Mouse (Mus musculus) olfactory bulb, adult 2 months (tissue): ENCODE data around the gene Ffar3. TPM values are rescaled to one million over a fixed set of nuclear protein-coding genes. Genes with fewer than 3 reads are reported as not detected.
"Not testable (repeated sequence)": the region's sequence is repeated elsewhere in the genome, so short reads cannot be mapped to it uniquely, and the experiment has no call there.

Source experiments
- H3K27ac ChIP-seq: fragments of 200-500 bp; 2 replicates; pipeline ENCODE4 v1.5.1; 2012; ENCODE audit warnings: low read depth, low read length; ENCODE audit not compliant: insufficient read depth
- H3K4me1 ChIP-seq: fragments of 200-500 bp; 2 replicates; pipeline ENCODE4 v1.6.1; 2012; ENCODE audit warnings: low read length; ENCODE audit not compliant: control insufficient read depth, insufficient read depth
- H3K4me3 ChIP-seq: fragments of 200-500 bp; 2 replicates; pipeline ENCODE4 v1.5.1; 2012; ENCODE audit warnings: mild to moderate bottlenecking, low read depth, low read length, moderate library complexity; ENCODE audit not compliant: insufficient read depth
- CTCF ChIP-seq: fragments of 200-500 bp; IDR thresholded peaks from 2 replicates; pipeline ENCODE4 v1.5.1; 2012; ENCODE audit warnings: low read depth, mild to moderate bottlenecking, low read length, moderate library complexity; ENCODE audit not compliant: insufficient read depth
- POLR2A ChIP-seq: fragments of 200-500 bp; IDR thresholded peaks from 2 replicates; pipeline ENCODE4 v1.6.1; 2012; ENCODE audit warnings: mild to moderate bottlenecking, low read depth, low read length, moderate library complexity; ENCODE audit not compliant: insufficient read depth
- WGBS: fragments of 180-500 bp; shearing (Covaris S2); methylation state at CpG from one replicate; pipeline ENCODE4 v1.1.7; 2018; 5-methylcytosine and 5-hydroxymethylcytosine counted together
- polyA plus RNA-seq: library from polyadenylated mRNA; stranded (reverse); fragments of >200 nt; gene quantifications from 2 replicates; pipeline ENCODE4 v1.2.4, GENCODE M21; 2012; ENCODE audit warnings: low replicate concordance; ENCODE audit not compliant: missing spikeins, insufficient read depth, insufficient read length

The Ffar3 gene
- polyA plus RNA-seq, 1 experiment: not detected

- TF ChIP-seq CTCF: no peak
- TF ChIP-seq POLR2A: no peak
- Histone ChIP-seq H3K4me1 (no peaks in the 10 kb centered on the region), H3K4me3 (no peak overlapping the region), H3K27ac (no peak overlapping the region)
- 74% methylated on average over 3 of the region's 3 CpGs for WGBS
Observed at GRCm38 (mm10) chr7:30829428-30829827, 26.6 kb downstream of the Ffar3 start.

DNA sequence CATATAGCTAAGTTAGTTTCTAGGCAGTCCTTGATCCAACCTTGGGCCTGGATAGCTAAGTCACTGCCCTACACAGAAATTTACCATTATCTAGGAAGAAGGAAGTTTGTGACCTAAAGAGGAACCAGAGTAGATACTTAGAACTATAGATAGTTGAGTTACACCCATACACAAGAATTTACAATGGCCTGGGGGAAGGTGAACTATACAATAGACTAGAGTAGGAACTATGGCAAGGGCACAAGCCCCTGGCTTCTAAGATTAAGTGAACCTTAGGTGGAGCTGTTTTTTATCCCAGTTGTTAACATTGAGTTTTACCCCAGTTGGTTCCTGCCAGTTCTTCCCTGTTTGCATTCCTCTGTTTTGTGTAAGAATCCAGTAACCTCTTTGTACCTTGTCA is 27.1 kb downstream of the Ffar3 start:
- not testable (repeated sequence) for H3K4me1 ChIP-seq, H3K27ac ChIP-seq, H3K4me3 ChIP-seq

DNA sequence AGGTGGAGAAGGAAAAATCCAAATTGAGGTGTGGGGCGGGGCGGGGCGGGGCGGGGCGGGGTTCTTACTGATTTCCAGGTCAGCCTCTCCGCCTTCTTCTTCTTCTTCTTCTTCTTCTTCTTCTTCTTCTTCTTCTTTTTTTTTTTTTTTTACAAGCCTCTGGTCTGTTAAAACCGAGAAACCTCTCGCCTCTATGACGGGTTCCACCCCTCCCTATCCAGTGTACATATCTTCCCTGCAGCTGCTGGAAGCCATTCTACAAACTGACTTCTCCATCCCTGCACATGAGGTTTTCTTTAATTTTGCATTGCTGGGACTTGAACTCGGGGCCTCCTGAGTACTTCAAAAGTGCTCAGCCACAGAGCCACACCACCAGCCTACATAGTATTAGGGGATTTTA is 29.3 kb downstream of the Ffar3 start:
- WGBS: 91% methylated on average over 10 of the region's 10 CpGs
- Histone ChIP-seq H3K27ac (no peak overlapping the region), H3K4me3 (no peak overlapping the region), H3K4me1 (no peaks in the 10 kb centered on the region)
- TF ChIP-seq POLR2A: no peak
- TF ChIP-seq CTCF: no peak

DNA sequence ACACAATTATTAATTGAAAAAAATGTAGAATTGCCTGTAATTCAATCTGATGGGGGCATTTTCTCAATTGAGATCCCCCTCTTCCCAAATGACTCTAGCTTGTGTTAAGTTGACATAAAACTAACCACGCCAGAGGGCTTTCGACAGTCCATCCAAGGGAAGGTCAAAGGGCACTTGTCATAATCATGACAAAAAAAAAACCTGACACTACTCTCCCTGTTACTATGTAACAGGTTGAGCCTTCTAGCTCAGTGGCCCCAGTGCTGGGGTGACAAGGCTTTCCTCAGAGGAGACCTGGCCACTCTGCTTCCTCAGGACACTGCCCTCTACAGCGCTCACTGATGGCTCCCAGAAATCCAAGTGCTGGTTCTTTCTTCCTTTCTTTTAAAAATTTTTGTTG is 31.7 kb downstream of the Ffar3 start:
- no peak overlapping the region for H3K4me3 ChIP-seq
- no peak overlapping the region for H3K27ac ChIP-seq
- TF ChIP-seq CTCF (no peak), POLR2A (no peak)
- 93% methylated on average over 3 of the region's 3 CpGs for WGBS
- peaks cover 10% of the 10 kb centered on the region for H3K4me1 ChIP-seq

GRCm38 (mm10) chr7:30823675-30824074 is 32.3 kb downstream of the Ffar3 start, which contains the start of gene Ffar2:
TSS of gene Ffar2 (minus strand) at chr7:30823775.
- Histone ChIP-seq H3K4me1 (peaks cover 10% of the 10 kb centered on the region), H3K4me3 (no peak within 1 kb of the TSS), H3K27ac (no peak within 1 kb of the TSS)
- TF ChIP-seq CTCF: no peak
- no peak for TF ChIP-seq POLR2A
- 85% methylated on average over 18 of the region's 18 CpGs for WGBS

GRCm38 (mm10) chr7:30821532-30821931 is 34.4 kb downstream of the Ffar3 start:
- H3K4me3 ChIP-seq: no peak overlapping the region
- TF ChIP-seq CTCF (no peak), POLR2A (no peak)
- H3K27ac ChIP-seq: no peak overlapping the region
- 84% methylated on average over 5 of the region's 5 CpGs for WGBS
- peaks cover 10% of the 10 kb centered on the region for H3K4me1 ChIP-seq

DNA sequence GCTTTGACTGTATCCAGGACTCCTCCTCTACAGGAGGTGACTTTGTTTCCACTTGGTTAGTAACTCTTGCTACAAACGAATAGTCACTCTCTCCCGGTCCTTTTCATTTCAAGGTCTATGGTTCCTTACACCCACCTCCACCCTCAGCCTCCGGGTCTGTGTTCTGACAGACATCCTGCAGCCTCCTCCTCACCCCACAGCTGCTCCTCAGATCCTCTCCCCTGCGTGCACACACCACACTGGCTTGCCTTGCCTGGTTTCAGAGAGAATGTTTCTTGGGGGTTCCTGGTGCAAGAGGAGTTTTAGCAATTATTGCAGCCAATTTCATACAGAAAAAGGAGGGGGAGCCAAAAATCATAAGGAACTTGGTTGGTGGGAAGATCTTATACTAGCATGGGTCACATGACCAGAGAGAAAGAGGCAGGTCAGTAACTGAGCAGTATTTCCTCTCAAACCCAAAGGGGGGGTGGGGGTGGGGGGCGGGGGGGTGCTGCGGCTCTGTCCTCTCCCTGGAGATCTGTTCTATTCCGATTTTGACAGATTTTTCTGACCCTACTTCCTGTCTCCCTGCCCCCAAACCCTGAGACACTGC is 35.0 kb downstream of the Ffar3 start:
- H3K4me3 ChIP-seq: no peak overlapping the region
- WGBS: 41% methylated on average over 7 of the region's 7 CpGs
- no peak for TF ChIP-seq CTCF
- no peak for TF ChIP-seq POLR2A

DNA sequence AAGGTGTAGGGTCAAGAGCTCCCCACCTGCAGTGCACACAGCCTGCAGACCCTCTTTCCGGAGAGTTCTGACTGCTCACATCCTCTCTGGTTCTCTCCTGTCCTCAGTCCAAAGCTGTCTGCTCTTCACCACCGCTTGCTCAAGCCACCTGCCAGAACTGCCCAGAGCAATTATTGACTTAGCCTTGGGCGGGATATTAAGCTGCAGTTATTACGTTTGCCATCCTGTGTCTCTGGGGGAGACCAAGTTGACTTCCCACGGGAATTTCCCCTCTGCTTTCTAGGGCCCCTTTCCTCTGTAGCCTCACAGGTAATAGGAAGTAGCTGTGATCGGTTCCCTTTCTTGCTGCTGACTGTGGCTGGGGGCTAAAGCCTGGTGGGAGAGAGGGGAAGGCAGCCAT is 35.8 kb downstream of the Ffar3 start:
- Histone ChIP-seq H3K27ac (no peak overlapping the region), H3K4me1 (peaks cover 10% of the 10 kb centered on the region), H3K4me3 (no peak overlapping the region)
- TF ChIP-seq POLR2A (no peak), CTCF (no peak)
- 83% methylated on average over 6 of the region's 6 CpGs for WGBS

More for the DNA sequence above, 35.0 kb downstream of the Ffar3 start:
- Histone ChIP-seq H3K27ac (no peak overlapping the region), H3K4me1 (peaks cover 10% of the 10 kb centered on the region)

DNA sequence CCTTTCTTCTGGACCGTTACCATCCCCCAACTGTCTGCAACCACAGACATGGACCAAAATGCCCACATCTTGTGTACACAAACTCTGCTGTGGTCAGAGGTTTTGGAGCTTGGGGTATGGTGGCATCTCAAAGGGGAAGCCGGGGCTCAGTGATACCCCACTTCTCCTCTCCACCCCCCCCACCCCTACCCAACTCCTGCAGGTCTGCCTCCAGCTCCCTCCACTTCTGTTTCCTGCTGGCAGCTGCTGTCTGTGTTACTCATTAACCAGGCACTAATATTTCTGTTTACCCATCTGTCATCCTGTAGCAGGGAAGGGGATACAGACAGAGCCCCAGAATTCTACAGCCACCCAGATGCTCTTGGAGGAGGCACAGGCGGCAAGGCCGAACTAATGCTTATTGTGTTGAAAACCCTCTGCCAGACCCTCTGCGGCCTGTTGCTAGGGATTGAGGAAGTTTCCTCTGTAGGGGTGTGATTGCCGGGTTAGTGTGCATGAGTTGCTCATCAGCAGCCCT is 43.6 kb downstream of the Ffar3 start:
- no peak overlapping the region for H3K4me3 ChIP-seq
- WGBS: 75% methylated on average over 6 of the region's 6 CpGs
- no peak for TF ChIP-seq POLR2A
- no peak for TF ChIP-seq CTCF
- H3K27ac ChIP-seq: no peak overlapping the region
- no peaks in the 10 kb centered on the region for H3K4me1 ChIP-seq
